Mouse (Mus musculus) lung, postnatal 0 days (tissue): ENCODE results near the gene Tiam2. TPM values are rescaled to one million over a fixed set of nuclear protein-coding genes. Genes with fewer than 3 reads are reported as not detected.

Source experiments
- ATAC-seq: fragments of 200-750 bp; cut with Nextera tagmentation; 2 replicates; pipeline ENCODE4 v1.8.0; 2017; ENCODE audit warnings: moderate library complexity
- DNase-seq: peaks from one replicate; pipeline ENCODE4 v3.0.0-alpha.2; 2016; ENCODE audit warnings: low spot score
- H3K27ac ChIP-seq: fragments of 300-500 bp; sonication (generic); 2 replicates; pipeline ENCODE4 v1.5.1; 2014; ENCODE audit warnings: antibody characterized with exemption, mild to moderate bottlenecking, low read length, mixed read lengths
- H3K27me3 ChIP-seq: fragments of 300-500 bp; sonication (generic); replicated peaks from 2 replicates; pipeline ENCODE4 v1.6.1; 2014; ENCODE audit warnings: low read length, mixed read lengths; ENCODE audit not compliant: insufficient read depth
- H3K36me3 ChIP-seq: fragments of 300-500 bp; sonication (generic); 2 replicates; pipeline ENCODE4 v1.6.1; 2014; ENCODE audit warnings: low read length, mixed read lengths; ENCODE audit not compliant: insufficient read depth
- H3K4me1 ChIP-seq: fragments of 300-500 bp; sonication (generic); 2 replicates; pipeline ENCODE4 v1.6.1; 2014; ENCODE audit warnings: antibody characterized with exemption, low read depth, low read length, mixed read lengths; ENCODE audit not compliant: insufficient read depth
- H3K4me2 ChIP-seq: fragments of 300-500 bp; sonication (generic); replicated peaks from 2 replicates; pipeline ENCODE4 v1.6.1; 2014; ENCODE audit warnings: low read depth, mild to moderate bottlenecking, low read length, moderate library complexity, mixed read lengths
- H3K4me3 ChIP-seq: fragments of 300-500 bp; sonication (generic); 2 replicates; pipeline ENCODE4 v1.5.1; 2014; ENCODE audit warnings: low read depth, low read length
- H3K9ac ChIP-seq: fragments of 300-500 bp; sonication (generic); replicated peaks from 2 replicates; pipeline ENCODE4 v1.6.1; 2014; ENCODE audit warnings: low read depth, mild to moderate bottlenecking
- H3K9me3 ChIP-seq: fragments of 300-500 bp; sonication (generic); 2 replicates; pipeline ENCODE4 v1.6.1; 2016; ENCODE audit warnings: low read length, mixed read lengths
- CTCF ChIP-seq: IDR thresholded peaks from 2 replicates; pipeline ENCODE4 v1.5.1; 2016; ENCODE audit warnings: antibody characterized with exemption, mild to moderate bottlenecking
- EP300 ChIP-seq: IDR thresholded peaks from 2 replicates; pipeline ENCODE4 v1.6.1; 2016; ENCODE audit warnings: antibody characterized with exemption, mild to moderate bottlenecking, control low read depth
- WGBS: fragments of 180-500 bp; shearing (Covaris S2); extraction: QIAGEN DNeasy Blood & Tissue Kit; methylation state at CpG from one replicate; pipeline ENCODE4 v1.1.7; 2014; 5-methylcytosine and 5-hydroxymethylcytosine counted together
- polyA plus RNA-seq: library from polyadenylated mRNA; unstranded; fragments of >200 nt; fragmentation: Nextera tagmentation; extraction: Ambion mirVana; gene quantifications from 2 replicates; pipeline ENCODE4 v1.2.1, GENCODE M21; 2015

Gene Tiam2
- polyA plus RNA-seq, 1 experiment from 2014 or later, result 2.4 TPM

DNA sequence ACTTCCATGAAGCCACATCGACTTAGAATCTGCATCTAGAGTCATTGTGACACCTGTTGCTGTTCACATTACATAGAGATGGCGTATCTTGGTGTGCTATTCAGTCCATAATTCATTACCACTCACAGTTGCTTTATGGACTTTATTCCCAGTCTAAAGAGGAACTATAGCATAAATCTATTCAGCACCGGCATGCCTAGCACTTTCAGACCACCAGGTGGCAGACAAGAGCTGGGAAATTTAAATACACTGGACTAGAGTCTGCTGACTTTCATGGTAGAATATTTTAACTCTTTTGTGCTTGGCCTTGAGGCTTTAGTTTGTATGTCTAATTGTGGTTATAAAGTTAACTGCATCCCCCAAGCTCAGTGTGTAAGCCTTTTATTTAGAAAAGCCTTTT is 122.4 kb downstream of the Tiam2 start:
- DNase-seq, result peak; percentile 71
- no peak overlapping the region for H3K27ac ChIP-seq
- ATAC-seq, result peak; percentile 58
- H3K4me3 ChIP-seq, result no peak overlapping the region
- no peak for TF ChIP-seq EP300
- peak; percentile 88 for TF ChIP-seq CTCF
- no peaks in the 10 kb centered on the region for H3K9me3 ChIP-seq
- H3K36me3 ChIP-seq, result no peaks in the 10 kb centered on the region
- 34% methylated on average over 3 of the region's 3 CpGs for WGBS
- H3K4me2 ChIP-seq, result no peak overlapping the region
- H3K9ac ChIP-seq, result no peak overlapping the region
- no peaks in the 10 kb centered on the region for H3K27me3 ChIP-seq
- no peaks in the 10 kb centered on the region for H3K4me1 ChIP-seq

DNA sequence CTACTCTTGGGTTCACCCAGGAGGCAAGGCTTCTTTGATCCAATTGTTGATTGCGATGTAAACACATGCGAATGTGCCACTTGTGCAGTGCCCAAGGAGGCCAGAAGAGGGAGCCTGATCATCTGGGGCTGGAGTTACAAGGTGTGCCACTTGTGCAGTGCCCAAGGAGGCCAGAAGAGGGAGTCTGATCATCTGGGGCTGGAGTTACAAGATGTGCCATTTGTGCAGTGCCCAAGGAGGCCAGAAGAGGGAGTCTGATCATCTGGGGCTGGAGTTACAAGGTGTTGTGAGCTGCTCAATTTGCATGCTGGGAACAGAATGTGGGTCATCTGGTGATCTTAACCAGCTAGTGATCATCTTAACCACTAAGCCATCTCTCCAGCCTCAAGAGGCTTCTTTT is 124.7 kb downstream of the Tiam2 start:
- Histone ChIP-seq H3K36me3 (no peaks in the 10 kb centered on the region), H3K9me3 (no peaks in the 10 kb centered on the region), H3K4me3 (no peak overlapping the region), H3K4me1 (no peaks in the 10 kb centered on the region), H3K27ac (no peak overlapping the region), H3K27me3 (no peaks in the 10 kb centered on the region), H3K9ac (no peak overlapping the region), H3K4me2 (no peak overlapping the region)
- ATAC-seq (peak; percentile 70), DNase-seq (peak; percentile 58)
- TF ChIP-seq CTCF (peak; percentile 96), EP300 (no peak)
- WGBS, result 78% methylated on average over 2 of the region's 2 CpGs

DNA sequence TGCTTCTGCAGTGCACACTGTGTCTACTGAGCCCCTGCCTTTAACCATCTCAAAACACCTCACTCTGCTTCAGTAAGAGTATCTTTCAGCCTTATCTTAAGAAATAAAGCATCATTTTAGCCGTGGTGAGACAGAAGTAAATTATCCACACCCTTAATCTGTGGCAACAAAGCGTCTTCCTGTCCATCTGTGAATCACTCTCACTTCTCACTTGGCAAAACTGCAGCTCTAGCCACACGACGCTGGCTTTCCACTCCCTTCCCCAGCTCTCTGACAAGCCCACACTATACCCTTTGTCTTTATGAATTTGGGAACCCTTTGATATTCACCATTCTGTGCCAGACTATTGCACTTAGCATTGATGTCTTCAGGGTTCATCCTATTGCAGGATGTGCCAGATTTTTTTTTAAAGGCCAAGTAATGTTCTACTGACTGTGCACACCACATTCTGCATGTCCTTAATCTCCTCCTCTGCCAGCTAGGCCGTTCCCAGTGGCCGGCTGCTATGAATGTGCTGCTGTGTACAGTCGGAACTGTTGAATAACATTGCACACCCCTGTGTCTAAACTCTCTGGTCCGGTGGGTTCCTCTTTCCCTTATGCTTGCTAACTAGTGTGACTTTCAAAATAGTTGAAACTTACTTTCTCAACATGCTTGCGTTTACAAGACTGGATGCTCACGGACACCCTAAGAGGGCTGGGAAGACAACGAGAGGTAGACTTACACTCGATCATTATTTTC is 126.4 kb downstream of the Tiam2 start:
- Histone ChIP-seq H3K4me3 (no peak overlapping the region), H3K36me3 (no peaks in the 10 kb centered on the region), H3K9me3 (no peaks in the 10 kb centered on the region), H3K4me1 (no peaks in the 10 kb centered on the region), H3K4me2 (no peak overlapping the region), H3K27me3 (no peaks in the 10 kb centered on the region), H3K27ac (no peak overlapping the region), H3K9ac (no peak overlapping the region)
- ATAC-seq (no peak), DNase-seq (no peak)
- no peak for TF ChIP-seq CTCF
- no peak for TF ChIP-seq EP300
- WGBS, result 74% methylated on average over 12 of the region's 12 CpGs

DNA sequence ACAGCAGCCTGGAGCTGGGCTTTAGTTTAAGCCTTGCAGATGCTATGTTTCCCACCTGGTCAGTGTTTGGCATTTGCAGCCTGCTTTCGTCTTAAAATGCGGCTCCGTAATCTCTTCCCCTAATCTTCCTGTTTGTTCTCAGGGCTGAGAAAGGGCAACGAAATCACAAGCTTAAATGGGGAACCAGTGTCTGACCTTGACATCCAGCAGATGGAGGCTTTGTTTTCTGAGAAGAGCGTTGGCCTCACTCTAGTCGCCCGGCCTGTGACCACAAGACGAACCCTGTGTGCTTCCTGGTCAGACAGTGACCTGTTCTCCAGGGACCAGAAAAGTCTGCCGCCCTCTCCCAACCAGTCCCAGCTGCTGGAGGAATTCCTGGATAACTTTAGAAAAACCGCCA is 127.6 kb downstream of the Tiam2 start:
- WGBS, result 38% methylated on average over 10 of the region's 10 CpGs
- ATAC-seq (no peak), DNase-seq (no peak)
- H3K36me3 ChIP-seq, result no peaks in the 10 kb centered on the region
- H3K27ac ChIP-seq, result no peak overlapping the region
- H3K4me3 ChIP-seq, result no peak overlapping the region
- no peaks in the 10 kb centered on the region for H3K9me3 ChIP-seq
- no peak overlapping the region for H3K4me2 ChIP-seq
- H3K4me1 ChIP-seq, result no peaks in the 10 kb centered on the region
- H3K27me3 ChIP-seq, result no peaks in the 10 kb centered on the region
- TF ChIP-seq EP300 (no peak), CTCF (no peak)
- H3K9ac ChIP-seq, result no peak overlapping the region

DNA sequence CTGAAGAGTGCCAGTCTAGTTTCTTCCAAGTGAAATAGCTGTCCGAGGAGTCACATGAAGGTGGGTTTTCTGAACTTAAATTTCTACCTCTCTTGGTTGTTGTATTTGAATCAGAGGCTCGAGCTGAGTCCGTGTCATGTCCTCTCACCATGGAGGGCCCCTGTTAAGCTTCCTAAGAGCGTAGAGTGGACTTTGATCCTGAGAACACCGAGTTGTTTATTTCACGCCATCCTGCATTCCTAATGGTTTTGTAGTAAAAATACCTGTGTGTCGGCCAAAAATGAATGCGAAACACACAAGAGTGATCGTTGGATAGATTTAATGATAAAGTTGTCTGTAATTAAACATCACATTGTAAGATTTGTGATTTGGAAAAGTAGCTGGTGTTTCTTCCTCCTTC is 128.5 kb downstream of the Tiam2 start:
- Histone ChIP-seq H3K27ac (no peak overlapping the region), H3K9ac (no peak overlapping the region), H3K36me3 (no peaks in the 10 kb centered on the region), H3K4me2 (no peak overlapping the region), H3K4me1 (no peaks in the 10 kb centered on the region), H3K4me3 (no peak overlapping the region), H3K27me3 (no peaks in the 10 kb centered on the region), H3K9me3 (no peaks in the 10 kb centered on the region)
- 88% methylated on average over 9 of the region's 9 CpGs for WGBS
- no peak for TF ChIP-seq EP300
- TF ChIP-seq CTCF, result no peak
- ATAC-seq (no peak), DNase-seq (no peak)

DNA sequence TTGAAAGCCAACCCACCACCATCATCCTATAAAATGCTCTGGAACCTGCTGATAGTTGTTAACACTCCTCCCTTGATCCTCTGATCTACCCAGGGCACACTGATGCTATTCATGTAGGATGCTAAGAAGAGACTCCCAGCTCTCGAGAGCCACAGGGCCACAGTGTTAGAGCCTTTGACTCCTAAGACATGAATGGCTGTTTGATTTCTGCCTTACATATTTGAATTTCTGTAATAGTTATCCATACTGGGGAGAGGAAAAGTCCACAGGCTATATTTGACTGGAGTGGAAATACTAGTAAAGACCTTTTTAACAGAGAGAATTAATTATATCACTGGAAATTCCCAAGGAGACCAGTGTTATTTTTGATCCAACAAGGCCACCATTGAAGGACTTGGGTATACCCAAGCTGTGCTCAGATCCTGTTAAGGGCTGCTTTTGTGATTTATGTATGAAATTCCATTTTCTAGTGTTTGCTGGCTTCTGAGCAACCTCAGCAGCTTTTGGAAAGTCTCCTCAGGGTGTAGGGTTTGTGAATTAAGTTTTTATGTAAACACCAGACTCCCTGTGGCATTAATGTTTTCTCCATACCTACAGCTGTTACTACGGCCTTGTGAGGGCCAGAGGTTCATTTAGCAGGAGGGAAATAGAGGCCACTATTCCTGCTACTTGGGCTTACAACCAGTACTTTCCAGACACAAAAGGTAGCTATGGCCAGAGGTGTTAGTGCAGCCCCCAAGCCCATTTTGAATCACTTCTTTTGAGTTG is 131.7 kb downstream of the Tiam2 start:
- Histone ChIP-seq H3K36me3 (no peaks in the 10 kb centered on the region), H3K9me3 (no peaks in the 10 kb centered on the region), H3K27ac (no peak overlapping the region), H3K9ac (no peak overlapping the region), H3K4me2 (no peak overlapping the region), H3K27me3 (no peaks in the 10 kb centered on the region), H3K4me1 (no peaks in the 10 kb centered on the region), H3K4me3 (no peak overlapping the region)
- WGBS, result 47% methylated on average over 2 of the region's 2 CpGs
- DNase-seq (no peak), ATAC-seq (no peak)
- TF ChIP-seq CTCF, result no peak
- no peak for TF ChIP-seq EP300
